Mouse (Mus musculus): Measurements from ENCODE around the gene Eif3c. TPM values are rescaled to one million over a fixed set of nuclear protein-coding genes. Genes with fewer than 3 reads are reported as not detected.
A peak's percentile ranks its signal among the peaks of the same experiment; 100 is the strongest.

Gene Eif3c
- polyA plus RNA-seq, 1 experiment from 2014 or later, result 200 TPM

DNA sequence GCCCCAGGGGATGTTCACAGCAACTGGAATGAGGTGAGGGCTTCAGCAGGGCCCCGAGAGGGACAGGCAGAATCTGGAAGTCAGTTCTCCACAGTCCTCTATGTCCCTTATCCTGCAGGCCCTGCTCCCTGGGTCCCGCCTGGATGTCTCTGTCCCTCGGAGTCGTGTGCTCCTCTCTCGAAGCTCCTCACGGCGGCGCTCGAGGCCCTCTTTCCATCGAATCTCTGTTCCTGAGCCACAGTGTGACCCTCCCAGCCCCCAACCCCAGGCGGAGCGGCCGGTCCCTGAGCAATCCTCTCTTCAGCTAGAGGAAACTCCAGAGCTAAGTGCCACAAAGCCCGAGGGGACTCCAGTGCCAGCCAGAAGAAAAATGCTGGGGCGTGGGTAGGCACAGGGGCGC lies 21.6 kb upstream of the Eif3c start:
- Histone ChIP-seq H3K4me2 (replicated peaks) (peak overlapping the region; percentile 26), H3K27ac (no peak overlapping the region)

GRCm38 (mm10) chr7:126586839-126587238 lies 20.6 kb upstream of the Eif3c start:
- 0 out of 2 replicates have a peak, but pooled peaks cover 9% of the 10 kb centered on the region for H3K4me1 ChIP-seq
- no peak overlapping the region for H3K4me2 ChIP-seq (replicated peaks)
- no peak for ATAC-seq (ENCODE audit: insufficient number of reproducible peaks, insufficient read depth, low FRiP score, low TSS enrichment)
- H3K36me3 ChIP-seq, result no peaks in the 10 kb centered on the region
- H3K9ac ChIP-seq, result no peak overlapping the region
- H3K4me3 ChIP-seq, result no peak overlapping the region
- H3K9me3 ChIP-seq, result no peaks in the 10 kb centered on the region
- 64% methylated on average over 8 of the region's 8 CpGs for WGBS
- peaks cover 12% of the 10 kb centered on the region; the same call in 1 of the 2 replicates for H3K27me3 ChIP-seq
- no peak overlapping the region for H3K27ac ChIP-seq

More for the DNA sequence above, 21.6 kb upstream of the Eif3c start:
- Histone ChIP-seq H3K36me3 (no peaks in the 10 kb centered on the region), H3K4me1 (0 out of 2 replicates have a peak, but pooled peaks cover 6% of the 10 kb centered on the region), H3K9ac (peak overlapping the region; percentile 4; the same call in 1 of the 2 replicates), H3K27me3 (peaks cover 14% of the 10 kb centered on the region; the same call in 1 of the 2 replicates), H3K9me3 (no peaks in the 10 kb centered on the region), H3K4me3 (0 out of 2 replicates have a peak overlapping the region, but pooled peaks have one; percentile 9)
- WGBS, result 5% methylated on average over 16 of the region's 16 CpGs
- peak; percentile 47; the same call in 1 of the 2 replicates for ATAC-seq (ENCODE audit: insufficient number of reproducible peaks, insufficient read depth, low FRiP score, low TSS enrichment)

DNA sequence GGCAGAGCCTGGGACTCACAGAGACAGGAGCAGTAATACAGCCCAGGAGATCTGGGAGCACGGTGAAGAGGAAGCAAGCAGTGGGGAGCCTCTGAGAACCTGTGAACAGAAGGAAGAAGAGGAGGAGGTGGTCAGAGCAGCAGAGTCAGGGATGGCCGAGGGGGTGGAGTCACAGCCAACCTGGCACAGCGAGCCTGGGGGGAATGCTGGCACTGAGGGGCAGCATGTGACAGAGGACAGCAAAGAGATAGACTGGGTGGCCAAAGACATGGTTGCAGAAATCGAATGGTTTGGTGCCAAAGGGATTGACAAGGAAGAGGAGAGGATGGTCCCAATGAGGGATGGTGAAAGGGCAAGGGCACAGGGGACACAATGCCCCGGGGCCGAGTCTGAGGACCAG lies 19.5 kb upstream of the Eif3c start, which contains the start of gene Cln3:
TSS of gene Cln3 (minus strand) at position 101 of the 400 bp plus-strand sequence.
- H3K9me3 ChIP-seq, result no peaks in the 10 kb centered on the region
- H3K27me3 ChIP-seq, result peaks cover 12% of the 10 kb centered on the region; the same call in 1 of the 2 replicates
- no peak within 1 kb of the TSS for H3K27ac ChIP-seq
- no peak within 1 kb of the TSS for H3K9ac ChIP-seq
- WGBS, result 70% methylated on average over 6 of the region's 6 CpGs
- no peak for ATAC-seq (ENCODE audit: insufficient number of reproducible peaks, insufficient read depth, low FRiP score, low TSS enrichment)
- no peak within 1 kb of the TSS for H3K4me2 ChIP-seq (replicated peaks)
- H3K4me3 ChIP-seq, result no peak within 1 kb of the TSS
- no peaks in the 10 kb centered on the region for H3K36me3 ChIP-seq
- H3K4me1 ChIP-seq, result 0 out of 2 replicates have a peak, but pooled peaks cover 10% of the 10 kb centered on the region

GRCm38 (mm10) chr7:126584506-126584977 lies 18.3 kb upstream of the Eif3c start, which contains the start of gene Apobr:
TSS of gene Apobr (plus strand) at chr7:126584942.
- 72% methylated on average over 8 of the region's 8 CpGs for WGBS
- Histone ChIP-seq H3K4me1 (0 out of 2 replicates have a peak, but pooled peaks cover 10% of the 10 kb centered on the region), H3K36me3 (no peaks in the 10 kb centered on the region), H3K4me2 (replicated peaks) (peak within 1 kb of the TSS; percentile 76), H3K9me3 (no peaks in the 10 kb centered on the region), H3K9ac (no peak within 1 kb of the TSS), H3K27me3 (peaks cover 12% of the 10 kb centered on the region; the same call in 1 of the 2 replicates), H3K27ac (peak within 1 kb of the TSS; percentile 76; the same call in 1 of the 2 replicates), H3K4me3 (peak within 1 kb of the TSS; percentile 57)
- no peak for ATAC-seq (ENCODE audit: insufficient number of reproducible peaks, insufficient read depth, low FRiP score, low TSS enrichment)

DNA sequence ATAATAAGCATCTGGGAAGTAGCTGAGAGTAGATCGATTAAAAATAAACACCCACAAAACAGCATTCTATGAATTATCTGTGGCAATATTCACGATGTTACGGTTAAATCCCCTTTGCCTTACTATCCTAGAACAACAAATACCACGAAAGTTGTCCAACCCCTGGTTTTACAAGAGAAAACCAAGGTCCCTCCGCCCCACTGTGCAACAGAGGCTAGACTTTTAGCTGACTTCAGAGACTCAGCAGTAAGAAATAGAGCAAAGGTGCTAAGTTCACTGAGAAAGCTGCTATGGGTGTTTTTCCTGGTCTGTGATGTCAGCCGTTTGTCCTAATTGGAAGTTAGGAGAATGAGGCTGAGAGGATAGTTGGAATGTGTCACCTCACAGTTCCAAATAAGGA lies 17.6 kb upstream of the Eif3c start:
- Histone ChIP-seq H3K4me3 (peak overlapping the region; percentile 57), H3K9me3 (no peaks in the 10 kb centered on the region), H3K27me3 (peaks cover 12% of the 10 kb centered on the region; the same call in 1 of the 2 replicates), H3K27ac (peak overlapping the region; percentile 76; the same call in 1 of the 2 replicates), H3K4me1 (0 out of 2 replicates have a peak, but pooled peaks cover 10% of the 10 kb centered on the region), H3K4me2 (replicated peaks) (peak overlapping the region; percentile 76), H3K36me3 (peaks cover 4% of the 10 kb centered on the region), H3K9ac (no peak overlapping the region)
- WGBS, result 55% methylated on average over 6 of the region's 6 CpGs
- no peak for ATAC-seq (ENCODE audit: insufficient number of reproducible peaks, insufficient read depth, low FRiP score, low TSS enrichment)

- under 1% methylated on average over 22 of the region's 22 CpGs for WGBS
- H3K4me1 ChIP-seq, result 0 out of 2 replicates have a peak, but pooled peaks cover 10% of the 10 kb centered on the region
- ATAC-seq (ENCODE audit: insufficient number of reproducible peaks, insufficient read depth, low FRiP score, low TSS enrichment), result peak; percentile 80
Measured at GRCm38 (mm10) chr7:126583251-126583709, 17.1 kb upstream of the Eif3c start.

DNA sequence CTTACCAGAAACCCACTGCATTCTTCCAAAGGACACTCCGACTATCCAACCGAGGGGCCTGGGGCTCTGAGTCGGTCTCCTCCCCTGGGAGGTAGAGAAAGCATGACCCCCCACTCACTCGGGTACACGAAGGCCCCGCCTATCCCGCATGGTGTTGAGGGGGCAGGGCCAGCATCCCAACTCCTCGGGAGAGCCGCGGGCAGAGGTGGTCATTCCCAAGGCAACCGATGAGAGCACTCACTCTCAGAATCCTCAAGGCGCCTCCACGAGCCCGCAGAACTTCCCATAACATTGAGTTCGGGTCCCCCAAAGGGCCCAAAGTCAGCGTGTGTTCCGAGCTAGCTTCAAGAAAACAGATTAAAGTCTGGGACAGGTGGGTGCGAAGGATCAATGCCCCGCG lies 16.5 kb upstream of the Eif3c start:
- H3K4me1 ChIP-seq, result 0 out of 2 replicates have a peak, but pooled peaks cover 7% of the 10 kb centered on the region
- no peaks in the 10 kb centered on the region for H3K9me3 ChIP-seq
- 0 out of 2 replicates have a peak, but pooled peaks have one; percentile 19 for ATAC-seq (ENCODE audit: insufficient number of reproducible peaks, insufficient read depth, low FRiP score, low TSS enrichment)
- H3K4me2 ChIP-seq (replicated peaks), result peak overlapping the region; percentile 76
- H3K9ac ChIP-seq, result peak overlapping the region; percentile 57
- peaks cover 11% of the 10 kb centered on the region for H3K36me3 ChIP-seq
- peak overlapping the region; percentile 76; the same call in 1 of the 2 replicates for H3K27ac ChIP-seq
- H3K4me3 ChIP-seq, result peak overlapping the region; percentile 57
- peaks cover 12% of the 10 kb centered on the region; the same call in 1 of the 2 replicates for H3K27me3 ChIP-seq
- 1% methylated on average over 20 of the region's 20 CpGs for WGBS

More at GRCm38 (mm10) chr7:126583251-126583709, 17.1 kb upstream of the Eif3c start:
- Histone ChIP-seq H3K9me3 (no peaks in the 10 kb centered on the region), H3K9ac (peak overlapping the region; percentile 57), H3K4me2 (replicated peaks) (peak overlapping the region; percentile 76), H3K27ac (peak overlapping the region; percentile 76), H3K27me3 (peaks cover 12% of the 10 kb centered on the region; the same call in 1 of the 2 replicates), H3K4me3 (peak overlapping the region; percentile 57), H3K36me3 (peaks cover 8% of the 10 kb centered on the region)

DNA sequence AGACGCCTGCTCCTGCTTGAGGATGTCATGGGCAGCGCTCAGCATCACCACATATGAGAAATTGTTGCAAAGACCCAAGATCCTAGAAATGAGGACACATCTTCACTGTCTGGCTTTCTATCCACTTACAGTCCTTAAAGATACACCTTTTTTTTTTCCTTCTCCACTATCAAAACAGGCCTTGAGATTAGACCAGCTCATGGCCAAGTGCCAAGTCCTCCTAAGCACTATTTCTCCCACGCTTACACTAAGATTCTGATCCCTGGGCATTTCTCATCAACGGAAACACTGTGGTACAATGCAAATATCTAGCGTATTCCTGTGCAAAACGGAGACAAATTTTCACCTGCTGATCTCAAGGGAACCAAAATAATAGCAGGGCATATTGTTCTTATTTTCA lies 15.4 kb upstream of the Eif3c start:
- Histone ChIP-seq H3K9me3 (no peaks in the 10 kb centered on the region), H3K4me2 (replicated peaks) (no peak overlapping the region), H3K36me3 (peaks cover 17% of the 10 kb centered on the region), H3K27ac (no peak overlapping the region), H3K9ac (no peak overlapping the region), H3K4me1 (0 out of 2 replicates have a peak, but pooled peaks cover 4% of the 10 kb centered on the region), H3K27me3 (peaks cover 5% of the 10 kb centered on the region; the same call in 1 of the 2 replicates), H3K4me3 (no peak overlapping the region)
- ATAC-seq (ENCODE audit: insufficient number of reproducible peaks, insufficient read depth, low FRiP score, low TSS enrichment), result no peak
- WGBS, result 87% methylated on average over 6 of the region's 6 CpGs

- no peak overlapping the region for H3K27ac ChIP-seq
- no peak overlapping the region for H3K4me3 ChIP-seq
- peaks cover 27% of the 10 kb centered on the region for H3K36me3 ChIP-seq
- 0 out of 2 replicates have a peak, but pooled peaks cover 4% of the 10 kb centered on the region for H3K4me1 ChIP-seq
- H3K27me3 ChIP-seq, result no peaks in the 10 kb centered on the region
- 61% methylated on average over 8 of the region's 8 CpGs for WGBS
- no peaks in the 10 kb centered on the region for H3K9me3 ChIP-seq
- no peak for ATAC-seq (ENCODE audit: insufficient number of reproducible peaks, insufficient read depth, low FRiP score, low TSS enrichment)
- H3K9ac ChIP-seq, result no peak overlapping the region
- H3K4me2 ChIP-seq (replicated peaks), result no peak overlapping the region
Measured at GRCm38 (mm10) chr7:126579172-126579571, 13.0 kb upstream of the Eif3c start.

DNA sequence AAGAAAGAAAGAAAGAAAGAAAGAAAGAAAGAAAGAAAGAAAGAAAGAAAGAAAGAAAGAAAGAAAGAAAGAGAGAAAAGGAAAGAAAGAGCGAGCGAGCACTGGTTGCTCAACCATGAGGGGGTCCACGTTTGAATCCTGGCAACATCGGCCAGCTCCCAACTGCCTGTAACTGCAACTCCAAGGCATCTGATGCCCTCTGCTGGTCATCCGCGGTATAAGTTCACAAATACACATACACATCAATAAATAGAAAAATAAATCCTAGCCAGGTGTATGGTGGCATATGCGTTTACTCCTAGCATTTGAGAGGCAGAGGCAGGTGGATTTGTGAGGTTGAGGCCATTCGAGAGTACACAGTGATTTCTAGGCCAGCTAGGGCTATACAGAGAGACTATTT lies 10.7 kb upstream of the Eif3c start:
- H3K9ac ChIP-seq, result no peak overlapping the region
- no peak overlapping the region for H3K4me2 ChIP-seq (replicated peaks)
- H3K9me3 ChIP-seq, result no peaks in the 10 kb centered on the region
- 0 out of 2 replicates have a peak, but pooled peaks cover 2% of the 10 kb centered on the region for H3K4me1 ChIP-seq
- ATAC-seq (ENCODE audit: insufficient number of reproducible peaks, insufficient read depth, low FRiP score, low TSS enrichment), result no peak
- H3K27ac ChIP-seq, result no peak overlapping the region
- H3K36me3 ChIP-seq, result peaks cover 43% of the 10 kb centered on the region
- H3K27me3 ChIP-seq, result no peaks in the 10 kb centered on the region
- no peak overlapping the region for H3K4me3 ChIP-seq
- WGBS, result 49% methylated on average over 8 of the region's 8 CpGs

DNA sequence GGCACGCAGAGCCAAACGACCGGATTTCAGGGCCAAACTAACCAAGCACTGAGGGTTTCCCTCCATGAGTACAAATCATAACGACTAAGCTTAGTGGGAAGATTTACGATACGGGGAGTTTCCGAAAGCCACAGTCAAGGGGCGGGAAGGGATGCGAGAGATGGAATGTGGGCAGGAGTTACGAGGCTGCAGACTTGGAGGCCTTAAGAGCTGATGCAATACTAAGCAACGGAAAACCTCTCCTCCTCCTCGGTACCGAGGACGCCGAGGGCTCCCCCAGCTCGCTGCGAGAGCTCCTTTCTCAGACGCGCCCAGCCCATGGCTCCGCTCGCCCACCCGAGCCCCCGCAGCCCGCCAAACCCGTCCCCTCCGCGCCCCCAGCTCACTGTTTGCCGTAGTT lies 518 bp downstream of the Eif3c start:
- Histone ChIP-seq H3K36me3 (peaks cover 37% of the 10 kb centered on the region), H3K4me2 (replicated peaks) (peak overlapping the region; percentile 59), H3K9me3 (no peaks in the 10 kb centered on the region), H3K4me1 (peaks cover 6% of the 10 kb centered on the region), H3K4me3 (peak overlapping the region; percentile 84), H3K9ac (peak overlapping the region; percentile 76), H3K27me3 (no peaks in the 10 kb centered on the region), H3K27ac (peak overlapping the region; percentile 46)
- WGBS, result 1% methylated on average over 26 of the region's 28 CpGs
- ATAC-seq (ENCODE audit: insufficient number of reproducible peaks, insufficient read depth, low FRiP score, low TSS enrichment), result peak; percentile 2; the same call in 1 of the 2 replicates

DNA sequence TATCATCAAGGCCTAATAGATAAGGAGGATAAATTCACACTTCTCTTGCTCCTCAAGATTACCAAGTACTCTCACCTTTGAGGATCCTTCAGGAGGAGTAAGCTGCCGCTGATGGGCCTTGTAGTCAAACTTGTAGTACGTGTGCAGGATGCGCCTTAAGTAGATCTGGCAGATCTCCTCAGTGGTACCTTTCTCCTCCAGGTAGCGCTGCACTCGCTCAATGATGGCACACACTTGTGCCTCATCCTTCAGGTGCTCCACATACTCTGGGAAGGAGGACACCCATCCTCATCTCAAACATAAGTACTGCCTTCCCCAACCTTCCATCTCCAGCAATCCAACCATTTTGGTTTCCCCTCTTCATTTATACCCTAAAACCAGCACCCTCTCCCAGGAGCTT lies 9.6 kb downstream of the Eif3c start:
- Histone ChIP-seq H3K9ac (no peak overlapping the region), H3K4me1 (no peaks in the 10 kb centered on the region), H3K36me3 (peaks cover 90% of the 10 kb centered on the region), H3K9me3 (no peaks in the 10 kb centered on the region), H3K27ac (no peak overlapping the region), H3K27me3 (no peaks in the 10 kb centered on the region), H3K4me3 (no peak overlapping the region), H3K4me2 (replicated peaks) (no peak overlapping the region)
- 98% methylated on average over 5 of the region's 5 CpGs for WGBS
- ATAC-seq (ENCODE audit: insufficient number of reproducible peaks, insufficient read depth, low FRiP score, low TSS enrichment), result no peak
